Mouse (Mus musculus): ENCODE results near the gene Tpp2. TPM values are rescaled to one million over a fixed set of nuclear protein-coding genes. Genes with fewer than 3 reads are reported as not detected.
A peak's percentile ranks its signal among the peaks of the same experiment; 100 is the strongest.
"Not testable (repeated sequence)": the region's sequence is repeated elsewhere in the genome, so short reads cannot be mapped to it uniquely, and the experiment has no call there.

Gene Tpp2
- total RNA-seq, 2 experiments from 2014 or later, result 32.6 to 33.1 TPM

DNA sequence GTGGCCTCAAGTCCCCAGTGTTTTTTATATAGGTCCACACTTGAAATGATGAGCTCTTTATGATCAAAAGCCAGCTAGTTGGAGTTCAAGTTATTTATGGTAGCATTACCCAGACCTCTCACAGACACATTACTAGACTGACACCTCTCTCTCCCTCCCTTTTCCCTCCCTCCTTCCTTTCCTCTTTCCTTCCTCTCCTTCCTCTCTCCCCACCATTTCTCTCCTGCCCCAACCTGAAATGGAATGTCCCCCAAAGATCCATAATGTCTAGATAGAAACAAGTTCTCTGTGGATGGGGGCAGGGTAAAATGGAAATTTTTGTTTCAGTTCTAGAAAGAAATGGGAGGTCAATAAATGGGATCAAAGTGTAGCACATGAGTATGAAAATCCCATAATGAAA, 86.5 kb downstream of the Tpp2 start, which contains the start of gene Mettl21c:
TSS of gene Mettl21c (minus strand) at position 101 of the 400 bp plus-strand sequence.
- DNase-seq, result no peak

DNA sequence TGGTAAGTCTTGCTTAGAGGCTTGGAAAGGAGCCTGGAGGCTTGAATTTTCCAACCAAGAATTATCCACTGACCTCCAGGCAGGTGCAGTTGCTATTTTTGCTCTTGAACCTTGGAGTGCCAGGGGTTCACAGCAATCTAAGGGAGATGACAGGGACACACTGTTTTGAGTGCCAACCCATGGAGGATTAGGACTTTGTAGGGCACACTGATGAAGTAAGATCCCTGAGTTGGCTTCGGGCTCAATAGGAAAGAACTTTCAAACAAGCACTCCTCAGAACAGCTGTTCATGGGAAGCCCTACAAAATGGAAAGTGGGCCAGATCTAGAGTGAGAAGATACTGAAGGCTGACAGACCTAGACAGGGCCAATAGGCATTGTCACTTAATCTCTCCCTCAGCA, 89.2 kb downstream of the Tpp2 start:
- DNase-seq, result peak; percentile 54

GRCm38 (mm10) chr1:44027651-44028050, 94.2 kb downstream of the Tpp2 start:
- peak; percentile 39 for DNase-seq

GRCm38 (mm10) chr1:44032213-44032612, 98.8 kb downstream of the Tpp2 start:
- no peak for DNase-seq

DNA sequence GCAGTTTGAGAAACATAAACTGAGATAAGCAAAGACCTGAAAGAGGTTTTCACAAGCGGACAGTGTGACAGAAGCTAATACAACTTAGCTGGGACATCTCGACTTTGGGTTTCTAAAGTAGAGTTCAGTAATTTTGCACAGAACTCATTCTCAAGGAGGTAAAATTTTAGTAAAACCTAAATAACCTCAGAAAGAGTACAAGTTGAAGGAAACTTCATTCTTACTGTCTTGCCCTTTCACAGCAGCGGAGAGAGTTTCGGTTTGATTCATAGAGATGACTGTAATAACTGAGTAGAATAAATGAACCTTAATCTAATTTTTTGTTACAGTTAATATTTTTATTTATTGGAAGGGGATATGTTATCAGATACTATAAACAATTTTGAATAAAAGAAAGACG, 99.5 kb downstream of the Tpp2 start:
- DNase-seq, result no peak

DNA sequence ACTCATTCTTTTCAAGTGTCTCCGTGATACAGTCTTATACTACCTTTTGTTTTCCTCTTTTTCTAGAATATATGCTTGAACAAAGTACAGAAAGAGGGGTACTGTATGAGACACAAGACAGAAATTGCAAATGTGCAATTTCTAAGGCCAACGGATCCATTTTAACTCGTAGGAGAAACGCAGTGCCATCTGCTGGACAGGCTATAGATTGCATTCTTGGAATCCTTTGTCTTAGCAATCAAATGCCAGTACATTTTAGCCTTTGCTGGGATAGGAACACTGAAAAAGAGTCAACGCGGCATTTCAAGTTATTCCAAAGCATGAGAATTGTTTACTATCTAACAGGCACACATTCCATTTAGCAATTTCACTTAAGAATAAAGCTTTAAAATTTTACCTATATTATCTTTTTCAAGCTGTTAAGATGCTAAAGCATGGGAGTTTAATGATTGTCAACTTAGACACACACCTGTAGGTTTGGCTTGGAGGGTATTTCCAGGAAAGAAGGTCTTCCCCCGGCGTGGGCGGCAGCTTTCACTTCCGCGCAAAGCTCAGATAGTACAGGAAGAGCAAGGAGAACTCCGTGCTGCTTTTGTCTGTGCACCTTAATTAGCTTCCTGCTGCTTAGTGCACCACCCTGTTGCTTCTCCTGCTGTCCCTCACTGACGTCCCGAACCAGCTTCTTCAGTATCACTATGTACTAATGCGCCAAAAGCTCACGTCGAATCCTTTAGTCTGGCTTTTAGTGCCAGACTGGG, 108.5 kb downstream of the Tpp2 start:
- DNase-seq, result no peak

- DNase-seq, result no peak
Observed at GRCm38 (mm10) chr1:44042555-44042915, 109.1 kb downstream of the Tpp2 start.

DNA sequence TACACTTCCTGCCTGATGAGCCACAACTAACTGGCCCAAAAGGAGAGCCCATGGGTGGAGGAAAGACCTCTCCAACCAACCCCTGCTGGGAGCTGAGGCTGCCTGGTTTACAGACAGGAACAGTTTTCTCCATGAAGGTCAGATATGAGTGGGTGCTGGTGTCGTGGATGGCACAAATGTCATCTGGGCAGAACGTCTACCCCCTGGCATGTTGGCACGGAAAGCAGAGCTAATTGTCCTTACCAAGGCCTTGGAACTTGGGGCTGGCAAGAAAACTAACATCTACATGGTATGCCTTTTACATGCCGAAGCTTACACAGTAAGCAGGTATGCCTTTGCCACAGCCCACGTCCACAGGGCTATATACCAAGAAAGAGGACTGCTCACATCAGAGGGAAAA, 112.2 kb downstream of the Tpp2 start:
- DNase-seq, result not testable (repeated sequence)

DNA sequence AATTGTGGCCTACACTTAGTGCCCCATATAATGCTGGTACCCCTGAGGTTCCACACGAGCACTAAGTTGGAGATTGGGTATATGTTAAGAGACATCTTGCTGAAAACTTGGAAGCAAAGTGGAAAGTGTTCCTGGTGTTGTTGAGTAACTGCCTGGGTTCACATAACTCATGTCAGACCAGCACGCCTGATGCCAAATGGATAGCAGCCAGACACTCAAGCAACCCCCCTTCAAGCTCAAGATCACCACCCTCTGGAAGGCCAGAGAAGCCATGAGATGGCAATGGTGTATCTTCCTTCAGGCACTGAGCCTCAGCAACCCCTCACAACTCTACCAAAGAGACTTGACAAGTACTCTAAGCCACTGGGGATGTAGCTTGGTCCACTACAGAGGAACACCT, 113.1 kb downstream of the Tpp2 start:
- DNase-seq, result no peak

Small RNA genes lying within 50 kb of the gene (microRNA-seq; reads per million reads assigned to microRNA genes)
- 0 reads per million in 2 experiments for gene Gm24180 (ENCODE audit: borderline replicate concordance in 2 of 2)

Other genes with a start within 250 kb of the Tpp2 start
- gene 1500015O10Rik, start 203.0 kb upstream of the Tpp2 start, total RNA-seq (2021), result 1 to 10 TPM; 4.8 to 9.1 TPM
- 10 to 100 TPM; 11.7 to 15.6 TPM for gene Uxs1, start 105.8 kb upstream of the Tpp2 start, total RNA-seq (2021)
- 100 to 1,000 TPM in 1 of 2 experiments, 10 to 100 TPM in 1; 37.6 to 145 TPM for gene Mettl21c, start 86.4 kb downstream of the Tpp2 start, total RNA-seq (2021)
- not detected for gene Gm8251, start 128.3 kb downstream of the Tpp2 start, total RNA-seq (2021)
- gene Tex30, start 168.8 kb downstream of the Tpp2 start, total RNA-seq (2021), result 1 to 10 TPM; 5.0 to 5.4 TPM
- gene Kdelc1, start 185.2 kb downstream of the Tpp2 start, total RNA-seq (2021), result 1 to 10 TPM; 6.7 to 7.7 TPM
- 1 to 10 TPM; 6.9 to 8.8 TPM for gene Bivm, start 185.3 kb downstream of the Tpp2 start, total RNA-seq (2021)
- 10 to 100 TPM; 11.2 to 15.3 TPM for gene Ercc5, start 214.1 kb downstream of the Tpp2 start, total RNA-seq (2021)

All from gastrocnemius, postnatal 25 days (tissue).